In genomic region chr1:108472031-108472430, GRCm38 (mm10) we compare ENCODE assay signal across 23 mouse cellular contexts.
DNase-seq lines count a peak whose midpoint lies in the region; ATAC-seq lines count a peak whose summit lies in the region.
"Had no signal": no experiment of that assay in that cellular context is flagged by ENCODE, and none has a peak within 500 bp of the region (broad histone marks: within the 10 kb centered on the region; RNA-seq: fewer than 3 reads in every experiment).

No protein-coding gene starts in this region.

- no peaks in the 10 kb centered on the region for H3K36me3 ChIP-seq in midbrain, embryonic 11.5 days (ENCODE audit: control insufficient read depth, insufficient read depth, low read length)
- no peaks in the 10 kb centered on the region for H3K36me3 ChIP-seq in midbrain, embryonic 16.5 days (ENCODE audit: control insufficient read depth, insufficient read depth, low read length)
- no peaks in the 10 kb centered on the region for H3K36me3 ChIP-seq in forebrain, embryonic 12.5 days (replicated peaks)
- H3K36me3 ChIP-seq: G1E had no signal

- no peaks in the 10 kb centered on the region for H3K4me1 ChIP-seq in midbrain, embryonic 11.5 days (ENCODE audit: control insufficient read depth, insufficient read depth, low read length)
- no peaks in the 10 kb centered on the region for H3K4me1 ChIP-seq in midbrain, embryonic 16.5 days (ENCODE audit: control insufficient read depth, insufficient read depth, low read length)
- no peaks in the 10 kb centered on the region for H3K4me1 ChIP-seq in forebrain, embryonic 12.5 days

- intact Hi-C loops in left cerebral cortex, postnatal 14 days (cut with DNase I): no loop called here

- H3K4me3 ChIP-seq in midbrain, embryonic 11.5 days (ENCODE audit: low read depth, low read length): no peak overlapping the region
- no peak overlapping the region for H3K4me3 ChIP-seq in midbrain, embryonic 16.5 days (ENCODE audit: low read depth, low read length)
- no peak overlapping the region for H3K4me3 ChIP-seq in forebrain, embryonic 12.5 days (replicated peaks)

- H3K27ac ChIP-seq in midbrain, embryonic 11.5 days (ENCODE audit: low read depth, low read length): no peak overlapping the region
- no peak overlapping the region for H3K27ac ChIP-seq in midbrain, embryonic 16.5 days (ENCODE audit: low read length)
- no peak overlapping the region for H3K27ac ChIP-seq in forebrain, embryonic 12.5 days

- WGBS in midbrain, embryonic 11.5 days: 86% methylated on average over 2 of the region's 2 CpGs
- WGBS in midbrain, embryonic 16.5 days: 93% methylated on average over 2 of the region's 2 CpGs
- WGBS in forebrain, embryonic 12.5 days: 89% methylated on average over 2 of the region's 2 CpGs

- DNase-seq in midbrain, embryonic 11.5 days (ENCODE audit: low spot score, missing footprints): peak; percentile 12
- DNase-seq in Muller cell, postnatal 12 days (ENCODE audit: inconsistent ontology term): peak; percentile 59
- peak; percentile 71 for DNase-seq in retina, embryonic 14.5 days (ENCODE audit: low spot score)
- DNase-seq in retina, postnatal 1 day: peak; percentile 70
- DNase-seq in urinary bladder, adult 2 months (ENCODE audit: low spot score): no peak
- DNase-seq in left cerebral cortex, postnatal 14 days (ENCODE audit: low spot score in 2 of 2): no peak
- DNase-seq: adrenal gland, adult 2 months; adrenal gland, adult 8-10 months; adrenal gland, postnatal 10 days; adrenal gland, postnatal 14 days; adrenal gland, postnatal 25 days; adrenal gland, postnatal 36 days; B cell, adult 2 months; cerebellum, adult 11 months; cerebellum, adult 11-12 months; cerebellum, adult 18-20 months had no signal

- no peak for ATAC-seq in midbrain, embryonic 11.5 days (ENCODE audit: low FRiP score)
- ATAC-seq in midbrain, embryonic 16.5 days: no peak
- no peak for ATAC-seq in forebrain, embryonic 12.5 days (ENCODE audit: low FRiP score)
- ATAC-seq: activated CD4-positive, CD25-positive, alpha-beta regulatory T cell, adult 4 months; CD4-positive, CD25-positive, alpha-beta regulatory T cell, adult 4 months; Patski had no signal

- H3K9me3 ChIP-seq in midbrain, embryonic 11.5 days (ENCODE audit: control insufficient read depth, low read length): no peaks in the 10 kb centered on the region
- no peaks in the 10 kb centered on the region for H3K9me3 ChIP-seq in midbrain, embryonic 16.5 days (replicated peaks; ENCODE audit: control insufficient read depth, low read length, poor library complexity, severe bottlenecking)
- no peaks in the 10 kb centered on the region for H3K9me3 ChIP-seq in forebrain, embryonic 12.5 days

- no peak overlapping the region for H3K4me2 ChIP-seq in midbrain, embryonic 11.5 days
- H3K4me2 ChIP-seq in midbrain, embryonic 16.5 days (ENCODE audit: low read length): no peak overlapping the region
- no peak overlapping the region for H3K4me2 ChIP-seq in forebrain, embryonic 12.5 days

- no peaks in the 10 kb centered on the region for H3K27me3 ChIP-seq in midbrain, embryonic 11.5 days (ENCODE audit: control insufficient read depth, insufficient read depth, low read length)
- H3K27me3 ChIP-seq in midbrain, embryonic 16.5 days (ENCODE audit: control insufficient read depth, insufficient read depth, low read depth, low read length): no peaks in the 10 kb centered on the region
- H3K27me3 ChIP-seq in forebrain, embryonic 12.5 days: no peaks in the 10 kb centered on the region
- H3K27me3 ChIP-seq: CH12.LX, Patski had no signal

- no peak overlapping the region for H3K9ac ChIP-seq in midbrain, embryonic 11.5 days (ENCODE audit: low read length)
- no peak overlapping the region for H3K9ac ChIP-seq in midbrain, embryonic 16.5 days (ENCODE audit: low read depth, low read length)
- H3K9ac ChIP-seq in forebrain, embryonic 12.5 days: no peak overlapping the region

Comparison
In these comparisons a context has a peak if more than half of its experiments do, and no peak if none do; other contexts are left out.
1. DNase-seq: peak in midbrain, embryonic 11.5 days (single experiment), Muller cell, postnatal 12 days (single experiment), retina, embryonic 14.5 days (single experiment) and retina, postnatal 1 day (single experiment); none in urinary bladder, adult 2 months (single experiment) and left cerebral cortex, postnatal 14 days (0 of 2).